Mouse (Mus musculus) heart, embryonic 11.5 days (tissue): ENCODE measurements around the gene Suclg2. TPM values are rescaled to one million over a fixed set of nuclear protein-coding genes. Genes with fewer than 3 reads are reported as not detected.
A peak's percentile ranks its signal among the peaks of the same experiment; 100 is the strongest.

ENCODE experiments used
- ATAC-seq: fragments of 200-750 bp; cut with Nextera tagmentation; replicated peaks from 2 replicates; pipeline ENCODE4 v1.8.0; 2017; ENCODE audit warnings: moderate library complexity; ENCODE audit not compliant: insufficient number of reproducible peaks, low FRiP score, low TSS enrichment
- H3K27ac ChIP-seq: fragments of 300-500 bp; sonication (generic); 2 replicates; pipeline ENCODE4 v1.5.1; 2014; ENCODE audit warnings: mild to moderate bottlenecking, low read depth, low read length
- H3K27me3 ChIP-seq: fragments of 300-500 bp; sonication (generic); 2 replicates; pipeline ENCODE4 v1.6.1; 2014; ENCODE audit warnings: mild to moderate bottlenecking, low read length, mixed read lengths; ENCODE audit not compliant: control insufficient read depth, insufficient read depth
- H3K36me3 ChIP-seq: fragments of 300-500 bp; sonication (generic); 2 replicates; pipeline ENCODE4 v1.6.1; 2014; ENCODE audit warnings: mild to moderate bottlenecking, low read length, moderate library complexity, mixed read lengths; ENCODE audit not compliant: control insufficient read depth, insufficient read depth
- H3K4me1 ChIP-seq: fragments of 300-500 bp; sonication (generic); 2 replicates; pipeline ENCODE4 v1.6.1; 2014; ENCODE audit warnings: low read length; ENCODE audit not compliant: control insufficient read depth, insufficient read depth
- H3K4me2 ChIP-seq: fragments of 300-500 bp; sonication (generic); 2 replicates; pipeline ENCODE4 v1.6.1; 2014; ENCODE audit warnings: mild to moderate bottlenecking, moderate library complexity
- H3K4me3 ChIP-seq: fragments of 300-500 bp; sonication (generic); 2 replicates; pipeline ENCODE4 v1.5.1; 2014; ENCODE audit warnings: low read depth, low read length
- H3K9ac ChIP-seq: fragments of 300-500 bp; sonication (generic); 2 replicates; pipeline ENCODE4 v1.6.1; 2014; ENCODE audit warnings: mild to moderate bottlenecking, low read depth, low read length, moderate library complexity
- H3K9me3 ChIP-seq: fragments of 300-500 bp; sonication (generic); replicated peaks from 2 replicates; pipeline ENCODE4 v1.6.1; 2016; ENCODE audit warnings: low read length; ENCODE audit not compliant: control insufficient read depth
- WGBS: fragments of 180-500 bp; shearing (Covaris S2); extraction: QIAGEN DNeasy Blood & Tissue Kit; methylation state at CpG from one replicate; pipeline ENCODE4 v1.1.7; 2014; ENCODE audit not compliant: insufficient replicate concordance; 5-methylcytosine and 5-hydroxymethylcytosine counted together
- polyA plus RNA-seq: library from polyadenylated mRNA; unstranded; fragments of >200 nt; fragmentation: Nextera tagmentation; extraction: Ambion mirVana; gene quantifications from 2 replicates; pipeline ENCODE4 v1.2.1, GENCODE M21; 2014

Suclg2 gene
- polyA plus RNA-seq, 1 experiment from 2014 or later, result 90.5 TPM

DNA sequence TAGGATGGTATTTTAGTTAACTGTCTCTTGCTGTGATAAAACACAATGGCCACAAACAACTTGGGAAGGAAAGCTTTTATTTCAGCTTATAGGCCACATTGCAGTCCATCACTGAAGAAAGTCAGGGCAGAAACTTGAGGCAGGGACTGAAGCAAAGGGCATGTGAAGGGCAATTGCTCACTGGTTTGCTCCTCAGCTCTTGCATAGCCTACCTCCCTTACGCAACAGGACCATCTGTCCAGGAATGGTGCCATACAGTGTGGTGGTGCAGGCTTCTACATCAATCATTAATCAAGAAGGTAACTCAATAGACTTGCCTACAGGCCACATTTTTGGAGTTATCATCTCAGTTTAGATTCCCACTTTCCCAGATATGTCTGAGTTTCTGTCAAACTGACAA lies 206.9 kb downstream of the Suclg2 start:
- no peak for ATAC-seq
- Histone ChIP-seq H3K27me3 (no peaks in the 10 kb centered on the region), H3K36me3 (no peaks in the 10 kb centered on the region), H3K9ac (no peak overlapping the region), H3K4me1 (no peaks in the 10 kb centered on the region), H3K4me2 (no peak overlapping the region), H3K9me3 (no peaks in the 10 kb centered on the region), H3K27ac (no peak overlapping the region), H3K4me3 (no peak overlapping the region)
- 81% methylated on average over 1 of the region's 1 CpGs for WGBS

DNA sequence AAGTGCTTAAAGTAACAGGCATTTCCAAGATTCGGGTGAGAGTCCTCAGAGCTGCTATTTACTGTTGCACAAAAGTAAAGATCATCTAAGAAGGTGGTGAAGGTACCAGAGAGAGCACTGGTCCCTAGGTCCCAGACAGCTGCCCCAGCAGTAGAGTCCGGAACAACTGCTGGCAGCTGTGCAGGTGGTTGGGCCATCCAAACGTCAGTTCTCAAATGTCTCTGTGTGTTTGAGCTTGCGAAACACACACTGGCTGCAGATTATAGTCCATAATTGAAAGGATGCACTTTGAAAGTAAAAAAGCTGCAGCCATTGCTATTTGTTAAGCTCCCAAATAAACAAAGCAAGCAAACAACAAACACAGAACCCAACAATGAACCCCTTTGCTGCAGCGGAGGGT lies 217.8 kb downstream of the Suclg2 start:
- Histone ChIP-seq H3K36me3 (no peaks in the 10 kb centered on the region), H3K4me3 (no peak overlapping the region), H3K9ac (no peak overlapping the region), H3K4me1 (no peaks in the 10 kb centered on the region), H3K27me3 (no peaks in the 10 kb centered on the region), H3K4me2 (no peak overlapping the region), H3K27ac (no peak overlapping the region), H3K9me3 (no peaks in the 10 kb centered on the region)
- no peak for ATAC-seq
- 74% methylated on average over 5 of the region's 5 CpGs for WGBS

DNA sequence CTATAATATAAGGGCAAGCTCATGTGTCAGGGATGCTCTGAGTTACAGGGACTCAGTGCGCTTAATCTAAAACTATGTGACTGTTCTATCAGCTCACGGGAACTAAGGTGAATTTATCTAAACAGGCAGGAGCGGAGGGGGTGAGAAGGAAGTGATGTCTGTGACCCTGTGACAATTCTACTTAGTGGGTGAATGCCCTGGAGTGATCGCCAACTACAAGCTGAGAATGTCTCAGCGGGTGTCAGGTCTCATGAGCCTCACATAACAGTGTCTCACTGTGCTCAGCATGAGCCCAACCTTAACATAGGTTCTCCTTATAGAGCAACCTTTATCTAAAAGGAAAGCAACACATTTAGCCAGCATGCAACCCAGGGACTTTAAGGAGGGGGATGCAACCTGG lies 219.0 kb downstream of the Suclg2 start:
- H3K27ac ChIP-seq, result no peak overlapping the region
- ATAC-seq, result no peak
- no peak overlapping the region for H3K9ac ChIP-seq
- no peaks in the 10 kb centered on the region for H3K27me3 ChIP-seq
- H3K4me1 ChIP-seq, result no peaks in the 10 kb centered on the region
- H3K4me3 ChIP-seq, result no peak overlapping the region
- H3K4me2 ChIP-seq, result no peak overlapping the region
- no peaks in the 10 kb centered on the region for H3K36me3 ChIP-seq
- 67% methylated on average over 5 of the region's 5 CpGs for WGBS
- no peaks in the 10 kb centered on the region for H3K9me3 ChIP-seq

DNA sequence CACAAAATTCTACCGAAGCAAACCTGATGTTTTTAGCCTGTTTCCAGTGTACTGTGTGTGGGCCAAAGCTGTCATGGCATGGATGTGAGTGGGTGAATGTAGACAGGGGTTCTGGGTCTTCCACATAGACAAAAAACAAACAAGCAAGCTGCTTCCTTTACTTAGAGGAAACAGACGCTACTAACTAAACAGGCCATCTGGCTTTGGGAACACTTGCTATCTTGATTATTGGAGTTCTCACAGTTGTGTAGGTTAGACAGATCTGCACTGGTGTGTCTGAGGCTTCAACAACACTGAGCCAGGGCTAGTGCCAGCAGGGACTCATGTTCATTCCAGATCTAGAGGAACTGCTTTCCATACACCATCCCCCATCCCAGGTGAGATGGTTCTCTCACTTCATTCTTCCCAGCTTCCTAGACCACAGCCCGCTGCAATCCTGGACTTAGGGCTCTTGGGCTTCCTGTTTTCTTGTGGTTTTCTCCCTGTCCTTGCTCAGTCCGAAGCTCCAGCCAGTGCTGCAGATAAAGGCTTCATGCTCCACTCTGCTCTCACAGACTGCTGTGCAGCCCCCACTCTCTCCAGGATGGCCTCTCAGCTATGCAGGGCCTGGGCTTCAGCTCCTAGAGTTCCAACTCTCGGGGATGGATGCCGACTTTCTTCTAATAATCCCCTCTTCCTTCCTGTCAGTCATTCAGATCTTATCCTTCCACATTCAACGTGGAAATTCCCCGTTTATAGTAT lies 226.2 kb downstream of the Suclg2 start:
- Histone ChIP-seq H3K9ac (no peak overlapping the region), H3K27ac (no peak overlapping the region), H3K36me3 (no peaks in the 10 kb centered on the region), H3K4me1 (peaks cover 9% of the 10 kb centered on the region), H3K9me3 (no peaks in the 10 kb centered on the region), H3K4me2 (no peak overlapping the region), H3K4me3 (no peak overlapping the region), H3K27me3 (no peaks in the 10 kb centered on the region)
- WGBS, result 38% methylated on average over 8 of the region's 8 CpGs
- ATAC-seq, result 0 out of 2 replicates have a peak, but pooled peaks have one; percentile 63

DNA sequence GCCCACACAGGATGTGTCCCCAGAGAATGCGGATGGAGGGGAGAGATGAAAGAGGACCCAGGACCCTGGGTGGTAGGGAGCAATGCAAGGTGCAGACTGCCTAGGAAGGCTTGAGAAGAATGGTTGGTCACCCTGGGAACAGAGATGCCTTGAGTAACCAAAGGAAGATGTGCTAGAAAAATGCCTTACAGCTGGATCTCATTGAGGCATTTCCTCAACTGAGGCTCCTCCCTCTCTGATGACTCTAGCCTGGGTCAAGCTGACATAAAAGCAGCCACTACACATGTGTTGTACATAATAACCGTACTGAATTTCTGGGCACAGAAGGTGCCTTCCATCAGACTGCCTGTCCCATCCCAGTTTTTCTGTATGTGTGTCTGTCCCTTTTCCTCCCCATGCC lies 227.6 kb downstream of the Suclg2 start:
- 82% methylated on average over 2 of the region's 2 CpGs for WGBS
- no peak for ATAC-seq

DNA sequence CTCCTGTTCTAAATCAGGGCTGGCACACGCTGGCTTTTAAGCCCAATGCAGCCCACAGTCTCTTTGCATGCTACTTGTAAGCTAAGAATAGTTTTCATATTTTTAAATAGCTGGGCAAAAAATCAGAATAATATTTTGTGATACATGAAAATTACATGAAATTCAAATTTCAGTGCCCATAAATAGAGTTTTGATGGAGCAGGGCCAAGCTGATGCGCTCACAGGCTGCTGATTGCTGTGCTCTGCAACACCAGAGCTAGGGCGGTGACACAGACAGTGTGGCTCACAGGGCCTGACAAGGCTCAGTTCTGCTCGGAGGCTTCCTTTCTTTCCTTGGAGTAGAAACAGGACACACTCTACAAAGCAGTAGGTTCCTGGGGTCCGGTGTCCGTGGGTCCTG lies 232.8 kb downstream of the Suclg2 start:
- Histone ChIP-seq H3K9me3 (no peaks in the 10 kb centered on the region), H3K36me3 (no peaks in the 10 kb centered on the region), H3K27me3 (no peaks in the 10 kb centered on the region), H3K27ac (no peak overlapping the region), H3K4me1 (no peaks in the 10 kb centered on the region), H3K4me3 (no peak overlapping the region), H3K9ac (no peak overlapping the region), H3K4me2 (no peak overlapping the region)
- 85% methylated on average over 6 of the region's 6 CpGs for WGBS
- no peak for ATAC-seq

More for the DNA sequence above, 227.6 kb downstream of the Suclg2 start:
- H3K27me3 ChIP-seq, result no peaks in the 10 kb centered on the region
- no peak overlapping the region for H3K4me2 ChIP-seq
- peaks cover 9% of the 10 kb centered on the region for H3K4me1 ChIP-seq
- H3K4me3 ChIP-seq, result no peak overlapping the region
- H3K27ac ChIP-seq, result no peak overlapping the region
- H3K36me3 ChIP-seq, result no peaks in the 10 kb centered on the region
- H3K9me3 ChIP-seq, result no peaks in the 10 kb centered on the region
- H3K9ac ChIP-seq, result no peak overlapping the region

GRCm38 (mm10) chr6:95484183-95484818 lies 234.3 kb downstream of the Suclg2 start:
- Histone ChIP-seq H3K27me3 (no peaks in the 10 kb centered on the region), H3K27ac (no peak overlapping the region), H3K4me1 (no peaks in the 10 kb centered on the region), H3K9ac (no peak overlapping the region), H3K4me3 (no peak overlapping the region), H3K36me3 (no peaks in the 10 kb centered on the region), H3K9me3 (no peaks in the 10 kb centered on the region), H3K4me2 (no peak overlapping the region)
- WGBS, result 53% methylated on average over 7 of the region's 7 CpGs
- ATAC-seq, result 0 out of 2 replicates have a peak, but pooled peaks have one; percentile 42

DNA sequence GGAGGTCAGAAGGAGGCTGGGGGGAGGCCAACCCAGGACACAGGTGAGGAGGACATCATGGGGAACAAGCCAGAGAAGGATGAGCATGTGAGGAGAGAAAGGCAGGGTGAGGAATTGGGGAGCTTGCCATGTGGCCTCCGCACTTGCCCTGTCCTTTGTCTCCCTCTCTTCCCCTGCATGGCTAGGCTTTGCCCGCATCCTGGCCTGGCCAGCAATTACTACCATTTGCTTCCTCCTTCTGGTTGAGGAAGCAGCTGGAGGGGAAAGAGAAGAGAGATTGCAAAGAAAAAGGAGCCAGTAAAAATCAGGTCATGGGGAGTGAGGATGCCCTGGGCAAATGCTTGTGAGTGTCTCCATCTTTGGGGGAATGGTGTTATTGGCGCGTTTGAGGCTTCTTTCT lies 234.9 kb downstream of the Suclg2 start:
- no peaks in the 10 kb centered on the region for H3K9me3 ChIP-seq
- H3K9ac ChIP-seq, result no peak overlapping the region
- H3K4me3 ChIP-seq, result no peak overlapping the region
- H3K4me1 ChIP-seq, result no peaks in the 10 kb centered on the region
- ATAC-seq, result no peak
- H3K27me3 ChIP-seq, result no peaks in the 10 kb centered on the region
- H3K4me2 ChIP-seq, result no peak overlapping the region
- no peaks in the 10 kb centered on the region for H3K36me3 ChIP-seq
- WGBS, result 86% methylated on average over 4 of the region's 4 CpGs
- no peak overlapping the region for H3K27ac ChIP-seq

DNA sequence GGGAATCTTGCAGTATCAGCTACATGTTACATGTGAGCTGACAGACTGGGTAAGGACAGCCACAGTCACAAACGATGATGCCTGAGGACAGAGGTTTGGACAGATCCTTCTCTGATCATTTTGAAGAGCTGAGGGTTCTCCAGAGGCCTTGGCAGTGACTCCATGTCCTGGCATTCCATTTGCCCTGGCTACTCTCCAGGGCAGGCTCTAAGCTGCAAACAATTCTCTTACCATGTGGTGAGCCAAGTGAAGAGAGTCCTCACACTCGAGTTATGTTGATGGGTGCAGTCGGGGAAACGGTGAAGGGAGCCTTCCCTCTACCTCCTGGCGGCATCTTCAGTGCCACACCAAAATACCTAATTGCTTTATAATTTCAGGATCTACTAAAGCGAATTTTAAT lies 235.5 kb downstream of the Suclg2 start:
- WGBS, result 85% methylated on average over 6 of the region's 6 CpGs
- ATAC-seq, result no peak
- no peak overlapping the region for H3K9ac ChIP-seq

More for the DNA sequence above, 235.5 kb downstream of the Suclg2 start:
- Histone ChIP-seq H3K27ac (no peak overlapping the region), H3K4me1 (no peaks in the 10 kb centered on the region), H3K9me3 (no peaks in the 10 kb centered on the region), H3K36me3 (no peaks in the 10 kb centered on the region), H3K27me3 (no peaks in the 10 kb centered on the region), H3K4me2 (no peak overlapping the region), H3K4me3 (no peak overlapping the region)
